Mouse (Mus musculus) lung, embryonic 14.5 days (tissue): Measurements from ENCODE around the gene Myo1e. TPM values are rescaled to one million over a fixed set of nuclear protein-coding genes. Genes with fewer than 3 reads are reported as not detected.
A peak's percentile ranks its signal among the peaks of the same experiment; 100 is the strongest.

Experiments
- ATAC-seq: fragments of 200-750 bp; cut with Nextera tagmentation; 2 replicates; pipeline ENCODE4 v1.8.0; 2017; ENCODE audit warnings: mild to moderate bottlenecking, moderate TSS enrichment, moderate library complexity; ENCODE audit not compliant: insufficient read depth
- DNase-seq: peaks from one replicate; pipeline ENCODE4 v3.0.0-alpha.2; 2015
- H3K27ac ChIP-seq: fragments of 300-500 bp; sonication (generic); 2 replicates; pipeline ENCODE4 v1.5.1; 2014; ENCODE audit warnings: low read depth, mild to moderate bottlenecking, moderate library complexity
- H3K27me3 ChIP-seq: fragments of 300-500 bp; sonication (generic); 2 replicates; pipeline ENCODE4 v1.6.1; 2014; ENCODE audit warnings: low read length, control low read depth; ENCODE audit not compliant: insufficient read depth
- H3K36me3 ChIP-seq: fragments of 300-500 bp; sonication (generic); 2 replicates; pipeline ENCODE4 v1.6.1; 2014; ENCODE audit warnings: control low read depth; ENCODE audit not compliant: insufficient read depth
- H3K4me1 ChIP-seq: fragments of 300-500 bp; sonication (generic); 2 replicates; pipeline ENCODE4 v1.6.1; 2014; ENCODE audit warnings: antibody characterized with exemption, control low read depth; ENCODE audit not compliant: insufficient read depth
- H3K4me2 ChIP-seq: fragments of 300-500 bp; sonication (generic); 2 replicates; pipeline ENCODE4 v1.6.1; 2014; ENCODE audit warnings: mild to moderate bottlenecking
- H3K4me3 ChIP-seq: fragments of 300-500 bp; sonication (generic); 2 replicates; pipeline ENCODE4 v1.5.1; 2014; ENCODE audit warnings: low read depth, low read length
- H3K9ac ChIP-seq: fragments of 300-500 bp; sonication (generic); 2 replicates; pipeline ENCODE4 v1.6.1; 2014
- H3K9me3 ChIP-seq: fragments of 300-500 bp; sonication (generic); 2 replicates; pipeline ENCODE4 v1.6.1; 2016; ENCODE audit warnings: low read depth, low read length, control low read depth
- CTCF ChIP-seq: IDR thresholded peaks from 2 replicates; pipeline ENCODE4 v1.5.1; 2016; ENCODE audit warnings: antibody characterized with exemption, low read depth
- WGBS: fragments of 180-500 bp; shearing (Covaris S2); extraction: QIAGEN DNeasy Blood & Tissue Kit; methylation state at CpG from one replicate; pipeline ENCODE4 v1.1.7; 2014; 5-methylcytosine and 5-hydroxymethylcytosine counted together
- polyA plus RNA-seq: library from polyadenylated mRNA; unstranded; fragments of >200 nt; fragmentation: Nextera tagmentation; extraction: Ambion mirVana; gene quantifications from 2 replicates; pipeline ENCODE4 v1.2.1, GENCODE M21; 2014

Myo1e gene
- polyA plus RNA-seq, 1 experiment from 2014 or later, result 31.4 TPM

GRCm38 (mm10) chr9:70182639-70183038, 24.5 kb upstream of the Myo1e start:
- Histone ChIP-seq H3K36me3 (no peaks in the 10 kb centered on the region), H3K27me3 (no peaks in the 10 kb centered on the region), H3K9me3 (no peaks in the 10 kb centered on the region), H3K4me2 (no peak overlapping the region), H3K4me3 (no peak overlapping the region), H3K4me1 (no peaks in the 10 kb centered on the region), H3K9ac (no peak overlapping the region), H3K27ac (no peak overlapping the region)
- TF ChIP-seq CTCF, result no peak
- no peak for DNase-seq
- ATAC-seq, result no peak
- 67% methylated on average over 7 of the region's 7 CpGs for WGBS

GRCm38 (mm10) chr9:70192336-70192735, 14.8 kb upstream of the Myo1e start:
- no peaks in the 10 kb centered on the region for H3K4me1 ChIP-seq
- H3K27me3 ChIP-seq, result no peaks in the 10 kb centered on the region
- no peaks in the 10 kb centered on the region for H3K36me3 ChIP-seq
- H3K4me3 ChIP-seq, result no peak overlapping the region
- TF ChIP-seq CTCF, result no peak
- DNase-seq (no peak), ATAC-seq (no peak)
- H3K4me2 ChIP-seq, result no peak overlapping the region
- 72% methylated on average over 5 of the region's 5 CpGs for WGBS
- H3K27ac ChIP-seq, result no peak overlapping the region
- H3K9ac ChIP-seq, result no peak overlapping the region
- no peaks in the 10 kb centered on the region for H3K9me3 ChIP-seq

GRCm38 (mm10) chr9:70194622-70195021, 12.5 kb upstream of the Myo1e start:
- DNase-seq (peak; percentile 11), ATAC-seq (no peak)
- TF ChIP-seq CTCF, result no peak
- Histone ChIP-seq H3K36me3 (no peaks in the 10 kb centered on the region), H3K27me3 (no peaks in the 10 kb centered on the region), H3K4me2 (no peak overlapping the region), H3K4me3 (no peak overlapping the region), H3K9me3 (no peaks in the 10 kb centered on the region), H3K4me1 (no peaks in the 10 kb centered on the region), H3K9ac (no peak overlapping the region), H3K27ac (no peak overlapping the region)
- WGBS, result 72% methylated on average over 11 of the region's 11 CpGs

GRCm38 (mm10) chr9:70196956-70197659, 10.0 kb upstream of the Myo1e start:
- no peak for ATAC-seq
- H3K27me3 ChIP-seq, result no peaks in the 10 kb centered on the region
- H3K4me1 ChIP-seq, result no peaks in the 10 kb centered on the region
- no peak for TF ChIP-seq CTCF
- DNase-seq, result no peak
- no peak overlapping the region for H3K4me2 ChIP-seq
- H3K9ac ChIP-seq, result no peak overlapping the region
- H3K27ac ChIP-seq, result no peak overlapping the region
- H3K36me3 ChIP-seq, result no peaks in the 10 kb centered on the region
- H3K4me3 ChIP-seq, result no peak overlapping the region
- 83% methylated on average over 15 of the region's 15 CpGs for WGBS
- no peaks in the 10 kb centered on the region for H3K9me3 ChIP-seq

- no peak for TF ChIP-seq CTCF
- WGBS, result 89% methylated on average over 8 of the region's 8 CpGs
- H3K4me3 ChIP-seq, result no peak overlapping the region
- H3K4me2 ChIP-seq, result no peak overlapping the region
- H3K27ac ChIP-seq, result no peak overlapping the region
- ATAC-seq (no peak), DNase-seq (no peak)
- H3K9me3 ChIP-seq, result no peaks in the 10 kb centered on the region
- H3K27me3 ChIP-seq, result no peaks in the 10 kb centered on the region
- H3K4me1 ChIP-seq, result no peaks in the 10 kb centered on the region
- no peaks in the 10 kb centered on the region for H3K36me3 ChIP-seq
- no peak overlapping the region for H3K9ac ChIP-seq
These were observed 9.2 kb upstream of the Myo1e start for GRCm38 (mm10) chr9:70197992-70198391.

- Histone ChIP-seq H3K4me1 (no peaks in the 10 kb centered on the region), H3K27me3 (no peaks in the 10 kb centered on the region), H3K9me3 (no peaks in the 10 kb centered on the region), H3K27ac (no peak overlapping the region), H3K9ac (no peak overlapping the region), H3K36me3 (no peaks in the 10 kb centered on the region), H3K4me3 (no peak overlapping the region), H3K4me2 (no peak overlapping the region)
- DNase-seq (peak; percentile 73), ATAC-seq (no peak)
- TF ChIP-seq CTCF, result peak; percentile 81
- WGBS, result 65% methylated on average over 5 of the region's 5 CpGs
These were observed 4.4 kb upstream of the Myo1e start for GRCm38 (mm10) chr9:70202753-70203152.

GRCm38 (mm10) chr9:70203267-70204076, 3.7 kb upstream of the Myo1e start:
- Histone ChIP-seq H3K27me3 (no peaks in the 10 kb centered on the region), H3K4me1 (no peaks in the 10 kb centered on the region), H3K9me3 (no peaks in the 10 kb centered on the region), H3K4me2 (no peak overlapping the region), H3K9ac (no peak overlapping the region), H3K4me3 (no peak overlapping the region), H3K27ac (no peak overlapping the region), H3K36me3 (no peaks in the 10 kb centered on the region)
- ATAC-seq (no peak), DNase-seq (no peak)
- WGBS, result 67% methylated on average over 15 of the region's 15 CpGs
- TF ChIP-seq CTCF, result no peak
